Mouse (Mus musculus): ENCODE data around the gene Gm13757.
"Not testable (repeated sequence)": the region's sequence is repeated elsewhere in the genome, so short reads cannot be mapped to it uniquely, and the experiment has no call there.

Gene Gm13757

DNA sequence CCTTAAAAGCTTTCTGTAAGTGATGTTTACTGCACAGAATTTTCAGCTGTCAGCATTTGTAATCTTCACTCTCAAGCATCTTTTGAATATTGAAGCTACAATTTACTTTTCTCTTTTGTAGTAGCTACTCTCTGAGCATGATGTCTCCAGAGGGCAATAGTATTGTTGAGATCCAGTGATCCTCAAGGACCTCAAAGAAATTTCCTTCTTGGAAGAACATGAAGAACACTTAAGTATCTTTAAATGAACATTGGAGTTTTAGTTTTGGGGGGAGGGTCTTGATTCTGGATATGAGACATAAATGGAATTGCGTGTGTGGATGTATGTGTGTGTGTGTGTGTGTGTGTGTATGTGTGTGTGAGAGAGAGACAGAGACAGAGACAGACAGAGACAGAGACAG, at the start of gene Gm13757:
Gm13757 (minus strand) TSS at position 101 of the 400 bp plus-strand sequence.
- no peak for DNase-seq (ENCODE audit: low read depth, low spot score)

DNA sequence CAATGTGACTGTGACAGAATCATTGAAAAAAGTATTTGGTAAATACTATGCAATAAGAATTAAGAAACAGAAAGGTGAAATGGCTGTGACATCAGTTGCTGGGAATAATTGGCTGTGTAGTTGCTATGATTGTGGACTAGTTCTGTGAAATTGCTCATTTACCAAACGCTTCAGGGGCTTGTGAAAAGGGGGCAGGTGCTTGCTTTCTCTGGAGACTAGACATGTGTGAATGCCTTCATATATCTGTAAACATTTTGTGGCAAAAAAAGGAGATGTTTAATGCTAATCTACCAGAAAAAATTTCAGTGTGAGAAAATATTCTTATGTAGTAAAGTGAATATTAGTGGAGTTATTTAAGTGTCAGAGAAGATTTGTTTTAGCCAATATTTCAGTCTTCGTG, 44.1 kb upstream of the Gm13757 start, which contains the start of gene Olfr1185-ps1:
Olfr1185-ps1 (plus strand) TSS at position 301 of the 400 bp plus-strand sequence.
- no peak for DNase-seq (ENCODE audit: low read depth, low spot score)

- DNase-seq (ENCODE audit: low read depth, low spot score) = no peak
Observed at GRCm38 (mm10) chr2:88483298-88483697, 34.4 kb upstream of the Gm13757 start, which contains the start of gene Olfr1184. TSS of gene Olfr1184 (plus strand) at chr2:88483598.

DNA sequence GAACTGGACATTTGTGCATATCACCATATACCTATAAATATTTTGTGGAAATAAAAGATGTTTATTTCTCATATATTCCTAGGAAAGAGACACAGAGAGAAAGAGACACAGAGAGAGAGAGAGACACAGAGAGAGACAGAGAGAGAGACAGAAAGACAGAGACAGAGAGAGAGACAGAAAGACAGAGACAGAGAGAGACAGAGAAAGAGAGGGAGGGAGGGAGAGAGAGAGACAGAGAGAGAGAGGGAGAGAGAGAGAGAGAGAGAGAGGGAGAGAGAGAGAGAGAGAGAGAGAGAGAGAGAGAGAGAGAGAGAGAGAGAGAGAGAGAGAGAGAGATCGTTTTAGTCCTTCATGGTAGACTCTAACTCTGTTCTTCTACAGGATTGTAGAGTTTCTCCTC, 5.6 kb upstream of the Gm13757 start, which contains the start of gene Olfr1183:
Olfr1183 (plus strand) TSS at position 301 of the 400 bp plus-strand sequence.
- DNase-seq (ENCODE audit: low read depth, low spot score) = not testable (repeated sequence)

- DNase-seq (ENCODE audit: low read depth, low spot score) = no peak
Observed at GRCm38 (mm10) chr2:88426071-88426470, 22.9 kb downstream of the Gm13757 start, which contains the start of gene Olfr1181. TSS of gene Olfr1181 (minus strand) at chr2:88426171.

DNA sequence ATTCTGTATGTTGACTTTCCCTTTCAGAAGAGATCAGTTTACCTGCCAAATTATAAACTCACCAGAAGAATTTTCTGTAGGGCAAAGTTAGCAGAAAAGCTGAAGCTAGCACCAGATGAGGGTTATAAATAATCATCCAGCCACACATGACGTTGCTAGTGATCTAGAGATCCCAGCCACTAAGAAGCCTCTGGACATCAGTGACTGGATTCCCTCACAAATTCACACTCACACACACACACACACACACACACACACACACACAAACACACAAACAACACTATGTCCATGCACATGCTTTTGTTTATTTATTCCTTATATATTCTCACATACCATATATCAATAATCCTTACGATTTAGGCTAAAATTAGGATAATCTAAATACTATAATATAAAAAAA, 29.9 kb downstream of the Gm13757 start, which contains the start of gene Olfr1180:
Olfr1180 (minus strand) TSS at position 101 of the 400 bp plus-strand sequence.
- DNase-seq (ENCODE audit: low read depth, low spot score) = no peak

GRCm38 (mm10) chr2:88406353-88406752, 42.6 kb downstream of the Gm13757 start, which contains the start of gene Olfr1179:
TSS of gene Olfr1179 (minus strand) at chr2:88406453.
- DNase-seq (ENCODE audit: low read depth, low spot score) = no peak

Measured in ES-CJ7 (cell line).